Mouse (Mus musculus) adrenal gland, postnatal 0 days (tissue): ENCODE results near the gene Bri3bp. TPM values are rescaled to one million over a fixed set of nuclear protein-coding genes. Genes with fewer than 3 reads are reported as not detected.

Experiments used
- microRNA-seq: library from miRNA; unstranded; fragments of <30 nt; microRNA quantifications from one replicate; pipeline ENCODE4, GENCODE M21; 2016; ENCODE audit warnings: borderline replicate concordance; ENCODE audit not compliant: insufficient number of aligned reads
- polyA plus RNA-seq: library from polyadenylated mRNA; unstranded; fragments of >200 nt; fragmentation: Nextera tagmentation; extraction: Ambion mirVana; gene quantifications from 2 replicates; pipeline ENCODE4 v1.2.1, GENCODE M21; 2015

The Bri3bp gene
- 16.0 and 31.5 TPM in 2 replicates for polyA plus RNA-seq

GRCm38 (mm10) chr5:125441234-125442114 is at the start of gene Bri3bp:
TSS of gene Bri3bp (plus strand) at chr5:125441568.

DNA sequence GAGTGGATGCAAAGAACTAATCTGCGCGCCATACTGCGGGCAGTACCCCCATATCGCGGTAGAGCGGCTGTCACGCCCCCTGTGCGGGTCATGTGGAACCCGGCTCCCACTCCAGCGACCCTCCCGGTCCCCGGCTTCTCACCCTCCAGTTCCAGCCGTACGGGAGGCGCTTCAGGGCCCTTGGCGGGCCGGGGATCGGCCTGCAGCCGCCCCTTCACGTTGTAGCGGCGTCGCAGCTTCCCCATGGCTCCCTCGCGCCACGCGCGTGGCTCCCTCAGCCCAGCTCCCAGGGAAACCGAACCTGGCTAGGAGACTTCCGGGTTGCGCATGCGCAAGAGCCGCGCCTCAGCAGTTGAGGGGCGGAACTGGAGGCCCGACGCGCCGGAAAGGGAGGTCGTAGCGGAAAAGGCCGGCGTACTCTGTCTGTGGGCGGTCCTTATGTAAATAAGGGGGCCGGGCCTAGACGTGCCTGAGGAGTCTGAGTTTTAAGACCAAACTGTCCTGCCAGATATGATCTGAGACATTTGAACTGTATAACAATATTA is 7.5 kb upstream of the Bri3bp start, which contains the start of gene Dhx37:
TSS of gene Dhx37 (minus strand) at position 329 of the 545 bp plus-strand sequence.

DNA sequence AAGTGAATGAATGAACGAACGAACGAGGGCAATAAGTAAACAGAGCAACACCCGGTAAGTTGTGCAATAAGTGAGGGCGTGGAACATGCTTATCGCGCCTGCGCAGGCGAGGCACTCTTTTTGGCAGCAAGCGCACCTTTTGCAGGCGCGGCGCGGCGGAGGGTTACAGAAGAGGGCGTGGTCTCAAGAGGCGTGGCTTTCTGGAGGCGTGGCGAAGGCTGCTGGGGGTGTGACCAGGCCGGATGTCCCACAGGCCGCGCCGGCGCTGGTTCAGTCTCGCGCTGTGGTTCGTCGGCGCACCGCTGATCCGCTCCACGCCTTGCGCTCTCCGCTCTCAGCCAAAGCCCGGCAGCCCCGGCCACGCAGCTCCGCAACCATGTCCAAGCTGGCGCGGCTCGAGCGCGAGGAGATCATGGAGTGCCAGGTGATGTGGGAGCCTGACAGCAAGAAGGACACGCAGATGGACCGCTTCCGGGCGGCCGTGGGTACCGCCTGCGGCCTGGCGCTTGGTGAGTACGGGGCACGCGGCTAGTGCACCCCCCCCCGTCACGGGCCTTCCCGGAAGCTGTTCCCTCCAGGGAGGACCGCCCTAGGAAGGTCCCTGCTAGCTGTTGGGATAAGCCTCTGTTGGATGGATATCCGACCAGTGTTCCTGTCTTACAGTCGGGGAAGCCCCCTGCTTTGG is 34.4 kb downstream of the Bri3bp start, which contains the start of gene Aacs:
TSS of gene Aacs (plus strand) at position 214 of the 685 bp plus-strand sequence.

Small RNAs within 50 kb of the gene (microRNA-seq; reads per million reads assigned to microRNA genes)
- gene Gm27551: not detected

Other genes with a start within 250 kb of the Bri3bp start
- gene Scarb1, start 100.5 kb upstream of the Bri3bp start, polyA plus RNA-seq: 307 and 831 TPM in 2 replicates
- gene Gm10382, start 52.2 kb upstream of the Bri3bp start, polyA plus RNA-seq: 0.33 and 0.97 TPM in 2 replicates
- gene Ubc, start 51.4 kb upstream of the Bri3bp start, polyA plus RNA-seq: 858 and 1,140 TPM in 2 replicates
- 3.0 and 5.4 TPM in 2 replicates for gene Dhx37, start 7.4 kb upstream of the Bri3bp start, polyA plus RNA-seq
- gene Aacs, start 34.2 kb downstream of the Bri3bp start, polyA plus RNA-seq: 19.3 and 21.4 TPM in 2 replicates
- 0.17 and 0.22 TPM in 2 replicates for gene Tmem132b, start 90.2 kb downstream of the Bri3bp start, polyA plus RNA-seq